Mouse (Mus musculus): ENCODE results near the gene Ciita. TPM values are rescaled to one million over a fixed set of nuclear protein-coding genes. Genes with fewer than 3 reads are reported as not detected.
A peak's percentile ranks its signal among the peaks of the same experiment; 100 is the strongest.

Ciita gene
- polyA plus RNA-seq, 1 experiment from 2014 or later, result 1.4 TPM

GRCm38 (mm10) chr16:10501865-10502264, 22.0 kb downstream of the Ciita start:
- TF ChIP-seq CTCF (IDR thresholded peaks at IDR 0.05), result no peak
- TF ChIP-seq EP300 (IDR thresholded peaks at IDR 0.05), result no peak
- Histone ChIP-seq H3K4me1 (ENCODE audit: insufficient read depth, low read depth, low read length) (no peaks in the 10 kb centered on the region), H3K36me3 (ENCODE audit: insufficient read depth, low read length) (no peaks in the 10 kb centered on the region), H3K4me2 (replicated peaks; ENCODE audit: low read depth, low read length) (no peak overlapping the region), H3K27me3 (replicated peaks; ENCODE audit: insufficient read depth, low read length) (no peaks in the 10 kb centered on the region), H3K9me3 (ENCODE audit: low read length) (no peaks in the 10 kb centered on the region), H3K27ac (ENCODE audit: low read length) (no peak overlapping the region), H3K9ac (replicated peaks; ENCODE audit: low read depth) (no peak overlapping the region), H3K4me3 (ENCODE audit: low read depth, low read length) (no peak overlapping the region)
- DNase-seq (ENCODE audit: low spot score), result peak; percentile 64
- 14% methylated on average over 8 of the region's 8 CpGs for WGBS
- 0 out of 2 replicates have a peak, but pooled peaks have one; percentile 6 for ATAC-seq

GRCm38 (mm10) chr16:10503058-10503457, 23.2 kb downstream of the Ciita start:
- Histone ChIP-seq H3K9ac (replicated peaks; ENCODE audit: low read depth) (no peak overlapping the region), H3K27ac (ENCODE audit: low read length) (no peak overlapping the region), H3K4me2 (replicated peaks; ENCODE audit: low read depth, low read length) (no peak overlapping the region), H3K4me1 (ENCODE audit: insufficient read depth, low read depth, low read length) (no peaks in the 10 kb centered on the region), H3K27me3 (replicated peaks; ENCODE audit: insufficient read depth, low read length) (no peaks in the 10 kb centered on the region), H3K9me3 (ENCODE audit: low read length) (no peaks in the 10 kb centered on the region), H3K36me3 (ENCODE audit: insufficient read depth, low read length) (no peaks in the 10 kb centered on the region), H3K4me3 (ENCODE audit: low read depth, low read length) (no peak overlapping the region)
- no peak for DNase-seq (ENCODE audit: low spot score)
- TF ChIP-seq CTCF (IDR thresholded peaks at IDR 0.05) (no peak), EP300 (IDR thresholded peaks at IDR 0.05) (no peak)
- ATAC-seq, result no peak
- WGBS, result 51% methylated on average over 2 of the region's 2 CpGs

GRCm38 (mm10) chr16:10507445-10507844, 27.6 kb downstream of the Ciita start:
- Histone ChIP-seq H3K9me3 (ENCODE audit: low read length) (no peaks in the 10 kb centered on the region), H3K4me1 (ENCODE audit: insufficient read depth, low read depth, low read length) (no peaks in the 10 kb centered on the region), H3K27me3 (replicated peaks; ENCODE audit: insufficient read depth, low read length) (no peaks in the 10 kb centered on the region), H3K27ac (ENCODE audit: low read length) (no peak overlapping the region), H3K4me3 (ENCODE audit: low read depth, low read length) (no peak overlapping the region), H3K36me3 (ENCODE audit: insufficient read depth, low read length) (no peaks in the 10 kb centered on the region), H3K9ac (replicated peaks; ENCODE audit: low read depth) (no peak overlapping the region), H3K4me2 (replicated peaks; ENCODE audit: low read depth, low read length) (no peak overlapping the region)
- DNase-seq (ENCODE audit: low spot score) (no peak), ATAC-seq (no peak)
- WGBS, result 62% methylated on average over 4 of the region's 4 CpGs
- no peak for TF ChIP-seq EP300 (IDR thresholded peaks at IDR 0.05)
- no peak for TF ChIP-seq CTCF (IDR thresholded peaks at IDR 0.05)

GRCm38 (mm10) chr16:10508691-10509090, 28.8 kb downstream of the Ciita start:
- 57% methylated on average over 6 of the region's 6 CpGs for WGBS
- Histone ChIP-seq H3K27ac (ENCODE audit: low read length) (no peak overlapping the region), H3K27me3 (replicated peaks; ENCODE audit: insufficient read depth, low read length) (no peaks in the 10 kb centered on the region), H3K9me3 (ENCODE audit: low read length) (no peaks in the 10 kb centered on the region), H3K4me1 (ENCODE audit: insufficient read depth, low read depth, low read length) (no peaks in the 10 kb centered on the region), H3K4me2 (replicated peaks; ENCODE audit: low read depth, low read length) (no peak overlapping the region), H3K36me3 (ENCODE audit: insufficient read depth, low read length) (no peaks in the 10 kb centered on the region), H3K4me3 (ENCODE audit: low read depth, low read length) (no peak overlapping the region), H3K9ac (replicated peaks; ENCODE audit: low read depth) (no peak overlapping the region)
- TF ChIP-seq EP300 (IDR thresholded peaks at IDR 0.05) (no peak), CTCF (IDR thresholded peaks at IDR 0.05) (no peak)
- no peak for DNase-seq (ENCODE audit: low spot score)
- ATAC-seq, result no peak

- Histone ChIP-seq H3K27ac (ENCODE audit: low read length) (no peak overlapping the region), H3K4me3 (ENCODE audit: low read depth, low read length) (no peak overlapping the region), H3K9me3 (ENCODE audit: low read length) (no peaks in the 10 kb centered on the region), H3K9ac (replicated peaks; ENCODE audit: low read depth) (no peak overlapping the region), H3K27me3 (replicated peaks; ENCODE audit: insufficient read depth, low read length) (no peaks in the 10 kb centered on the region), H3K4me1 (ENCODE audit: insufficient read depth, low read depth, low read length) (no peaks in the 10 kb centered on the region), H3K36me3 (ENCODE audit: insufficient read depth, low read length) (no peaks in the 10 kb centered on the region), H3K4me2 (replicated peaks; ENCODE audit: low read depth, low read length) (no peak overlapping the region)
- TF ChIP-seq CTCF (IDR thresholded peaks at IDR 0.05), result peak; percentile 9
- TF ChIP-seq EP300 (IDR thresholded peaks at IDR 0.05), result no peak
- DNase-seq (ENCODE audit: low spot score) (no peak), ATAC-seq (peak; percentile 62)
- WGBS, result 53% methylated on average over 14 of the region's 14 CpGs
Measured at GRCm38 (mm10) chr16:10510477-10511133, 30.7 kb downstream of the Ciita start.

GRCm38 (mm10) chr16:10511134-10511520, 31.3 kb downstream of the Ciita start:
- no peak for ATAC-seq
- no peak overlapping the region for H3K4me3 ChIP-seq (ENCODE audit: low read depth, low read length)
- TF ChIP-seq CTCF (IDR thresholded peaks at IDR 0.05) (no peak), EP300 (IDR thresholded peaks at IDR 0.05) (no peak)
- DNase-seq (ENCODE audit: low spot score), result no peak
- no peaks in the 10 kb centered on the region for H3K27me3 ChIP-seq (replicated peaks; ENCODE audit: insufficient read depth, low read length)
- H3K36me3 ChIP-seq (ENCODE audit: insufficient read depth, low read length), result no peaks in the 10 kb centered on the region
- H3K9ac ChIP-seq (replicated peaks; ENCODE audit: low read depth), result no peak overlapping the region
- no peak overlapping the region for H3K4me2 ChIP-seq (replicated peaks; ENCODE audit: low read depth, low read length)
- no peaks in the 10 kb centered on the region for H3K4me1 ChIP-seq (ENCODE audit: insufficient read depth, low read depth, low read length)
- H3K27ac ChIP-seq (ENCODE audit: low read length), result no peak overlapping the region
- 87% methylated on average over 10 of the region's 12 CpGs for WGBS
- H3K9me3 ChIP-seq (ENCODE audit: low read length), result no peaks in the 10 kb centered on the region
